Mouse (Mus musculus): Measurements from ENCODE around the gene Zbtb17.

DNA sequence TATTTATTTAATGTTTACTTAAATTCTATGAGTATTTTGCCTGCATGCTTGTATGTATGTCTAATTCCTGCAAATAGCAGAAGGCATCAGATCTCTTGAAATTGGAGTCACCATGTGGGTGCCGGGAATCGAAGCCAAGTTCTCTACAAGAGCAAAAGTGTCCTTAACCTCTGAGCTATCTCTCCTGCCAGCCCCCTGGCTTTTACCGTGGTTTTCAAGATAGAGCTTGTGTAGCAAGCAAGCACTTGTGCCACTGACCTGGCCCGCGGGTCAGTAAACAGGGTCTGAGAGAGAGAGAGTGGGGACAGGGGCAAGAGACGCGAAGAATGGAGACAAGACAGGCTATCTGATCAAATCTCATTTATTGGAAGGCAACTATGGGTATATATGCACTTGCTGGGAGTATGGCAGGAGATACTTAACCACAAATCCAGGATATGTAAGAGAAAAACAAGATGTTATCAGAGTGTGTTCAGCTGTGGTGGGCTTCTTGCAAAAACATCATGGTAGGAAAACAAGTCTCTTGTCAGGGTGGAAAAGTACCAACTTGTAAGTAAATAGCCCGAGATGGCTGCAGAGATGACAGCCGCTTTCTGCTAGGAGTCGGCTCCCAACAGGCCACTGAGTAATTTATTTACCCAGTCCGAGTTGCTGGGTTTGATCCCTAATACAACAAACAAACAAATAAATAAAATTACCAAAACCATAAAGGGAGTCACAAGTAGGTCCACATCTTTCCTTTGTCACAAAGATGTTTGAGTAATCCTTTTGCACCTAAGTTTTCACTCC lies 619 bp upstream of the Zbtb17 start:
- no peak for TF ChIP-seq POLR2A (IDR thresholded peaks at IDR 0.05; ENCODE audit: extremely low read depth, insufficient read depth, low read length)
- no peak for TF ChIP-seq CTCF (IDR thresholded peaks at IDR 0.05; ENCODE audit: extremely low read depth, insufficient read depth, low read length)

Measured in cortical plate, adult 2 months (tissue).